Mouse (Mus musculus): ENCODE data around the gene Cnot6. TPM values are rescaled to one million over a fixed set of nuclear protein-coding genes. Genes with fewer than 3 reads are reported as not detected.
A peak's percentile ranks its signal among the peaks of the same experiment; 100 is the strongest.

Gene Cnot6
- total RNA-seq, 2 experiments from 2014 or later = 86.2 to 89.2 TPM

- intact Hi-C loops (cut with DNase I) = loop anchor here (10.0 kb wide), 1 partner anchor 245 kb away; no protein-coding TSS in a partner anchor
Observed at GRCm38 (mm10) chr11:49719466-49720151, 7.1 kb upstream of the Cnot6 start.

GRCm38 (mm10) chr11:49713336-49714334 lies 1.1 kb upstream of the Cnot6 start:
- intact Hi-C loops (cut with DNase I) = no loop called here
- no peak for DNase-seq

More at GRCm38 (mm10) chr11:49719466-49720151, 7.1 kb upstream of the Cnot6 start:
- no peak for DNase-seq

- DNase-seq = peak; percentile 37
- intact Hi-C loops (cut with DNase I) = no loop called here
Observed at GRCm38 (mm10) chr11:49711981-49712554, 455 bp downstream of the Cnot6 start.

GRCm38 (mm10) chr11:49710664-49711063 lies 1.9 kb downstream of the Cnot6 start:
- DNase-seq = no peak
- intact Hi-C loops (cut with DNase I) = no loop called here

- intact Hi-C loops (cut with DNase I) = no loop called here
- no peak for DNase-seq
Observed at GRCm38 (mm10) chr11:49707834-49708233, 4.7 kb downstream of the Cnot6 start.

GRCm38 (mm10) chr11:49704804-49705203 lies 7.7 kb downstream of the Cnot6 start:
- no peak for DNase-seq
- intact Hi-C loops (cut with DNase I) = no loop called here

- intact Hi-C loops (cut with DNase I) = no loop called here
- no peak for DNase-seq
Observed at GRCm38 (mm10) chr11:49702014-49702413, 10.5 kb downstream of the Cnot6 start.

GRCm38 (mm10) chr11:49699079-49699478 lies 13.4 kb downstream of the Cnot6 start:
- no peak for DNase-seq
- intact Hi-C loops (cut with DNase I) = no loop called here

GRCm38 (mm10) chr11:49697779-49698178 lies 14.7 kb downstream of the Cnot6 start:
- no peak for DNase-seq
- intact Hi-C loops (cut with DNase I) = no loop called here

- intact Hi-C loops (cut with DNase I) = no loop called here
- no peak for DNase-seq
Observed at GRCm38 (mm10) chr11:49696472-49696871, 16.1 kb downstream of the Cnot6 start.

GRCm38 (mm10) chr11:49695695-49696094 lies 16.8 kb downstream of the Cnot6 start:
- intact Hi-C loops (cut with DNase I) = no loop called here
- no peak for DNase-seq

- intact Hi-C loops (cut with DNase I) = no loop called here
Observed at GRCm38 (mm10) chr11:49695013-49695412, 17.5 kb downstream of the Cnot6 start.

GRCm38 (mm10) chr11:49684237-49684973 lies 28.1 kb downstream of the Cnot6 start:
- DNase-seq = no peak
- intact Hi-C loops (cut with DNase I) = no loop called here

More at GRCm38 (mm10) chr11:49695013-49695412, 17.5 kb downstream of the Cnot6 start:
- DNase-seq = no peak

GRCm38 (mm10) chr11:49673433-49673832 lies 39.1 kb downstream of the Cnot6 start:
- intact Hi-C loops (cut with DNase I) = no loop called here
- no peak for DNase-seq

GRCm38 (mm10) chr11:49665462-49665861 lies 47.1 kb downstream of the Cnot6 start:
- intact Hi-C loops (cut with DNase I) = no loop called here
- DNase-seq = no peak

- DNase-seq = no peak
- intact Hi-C loops (cut with DNase I) = no loop called here
Observed at GRCm38 (mm10) chr11:49664262-49665140, 48.0 kb downstream of the Cnot6 start.

GRCm38 (mm10) chr11:49663310-49663709 lies 49.2 kb downstream of the Cnot6 start, which contains the start of gene Scgb3a1:
Scgb3a1 (plus strand) TSS chr11:49663610.
- intact Hi-C loops (cut with DNase I) = no loop called here

GRCm38 (mm10) chr11:49662292-49662780 lies 50.2 kb downstream of the Cnot6 start:
- no peak for DNase-seq
- intact Hi-C loops (cut with DNase I) = no loop called here

More at GRCm38 (mm10) chr11:49663310-49663709, 49.2 kb downstream of the Cnot6 start, which contains the start of gene Scgb3a1:
- DNase-seq = no peak

GRCm38 (mm10) chr11:49659470-49659799 lies 53.1 kb downstream of the Cnot6 start:
- DNase-seq = no peak
- intact Hi-C loops (cut with DNase I) = loop anchor here (10.0 kb wide), 1 partner anchor 295 kb away; no protein-coding TSS in a partner anchor

Data from left cerebral cortex, postnatal 4 days (tissue).